Mouse (Mus musculus) midbrain, postnatal 0 days (tissue): ENCODE measurements around the gene Hist1h2bk. TPM values are rescaled to one million over a fixed set of nuclear protein-coding genes. Genes with fewer than 3 reads are reported as not detected.
"Not testable (repeated sequence)": the region's sequence is repeated elsewhere in the genome, so short reads cannot be mapped to it uniquely, and the experiment has no call there.

Experiments
- ATAC-seq: fragments of 200-750 bp; cut with Nextera tagmentation; 2 replicates; pipeline ENCODE4 v1.8.0; 2017; ENCODE audit warnings: moderate number of reproducible peaks, mild to moderate bottlenecking, moderate TSS enrichment, moderate library complexity; ENCODE audit not compliant: low FRiP score
- DNase-seq: peaks from one replicate; pipeline ENCODE4 v3.0.0-alpha.2; 2015; ENCODE audit warnings: low spot score
- H3K27ac ChIP-seq: fragments of 300-500 bp; sonication (generic); 2 replicates; pipeline ENCODE4 v1.5.1; 2014; ENCODE audit warnings: low read depth, mild to moderate bottlenecking, low read length, mixed read lengths
- H3K27me3 ChIP-seq: fragments of 300-500 bp; sonication (generic); 2 replicates; pipeline ENCODE4 v1.6.1; 2014; ENCODE audit warnings: low read length, control low read depth, mixed read lengths; ENCODE audit not compliant: insufficient read depth
- H3K36me3 ChIP-seq: fragments of 300-500 bp; sonication (generic); 2 replicates; pipeline ENCODE4 v1.6.1; 2014; ENCODE audit warnings: low read length, control low read depth, mixed read lengths; ENCODE audit not compliant: insufficient read depth
- H3K4me1 ChIP-seq: fragments of 300-500 bp; sonication (generic); 2 replicates; pipeline ENCODE4 v1.6.1; 2014; ENCODE audit warnings: mild to moderate bottlenecking, control low read depth, antibody characterized with exemption, low read length, mixed read lengths; ENCODE audit not compliant: insufficient read depth
- H3K4me2 ChIP-seq: fragments of 300-500 bp; sonication (generic); 2 replicates; pipeline ENCODE4 v1.6.1; 2014; ENCODE audit warnings: low read depth, mild to moderate bottlenecking, low read length, mixed read lengths; ENCODE audit not compliant: poor library complexity, severe bottlenecking
- H3K4me3 ChIP-seq: fragments of 300-500 bp; sonication (generic); 2 replicates; pipeline ENCODE4 v1.5.1; 2014; ENCODE audit warnings: low read depth, mild to moderate bottlenecking, low read length, moderate library complexity
- H3K9ac ChIP-seq: fragments of 300-500 bp; sonication (generic); replicated peaks from 2 replicates; pipeline ENCODE4 v1.6.1; 2014; ENCODE audit warnings: mild to moderate bottlenecking, low read length, moderate library complexity, mixed read lengths; ENCODE audit not compliant: poor library complexity, severe bottlenecking
- H3K9me3 ChIP-seq: fragments of 300-500 bp; sonication (generic); 2 replicates; pipeline ENCODE4 v1.6.1; 2016; ENCODE audit warnings: low read length, control low read depth
- CTCF ChIP-seq: IDR thresholded peaks from 2 replicates; pipeline ENCODE4 v1.5.1; 2016; ENCODE audit warnings: antibody characterized with exemption, mild to moderate bottlenecking
- WGBS: fragments of 180-500 bp; shearing (Covaris S2); extraction: QIAGEN DNeasy Blood & Tissue Kit; methylation state at CpG from one replicate; pipeline ENCODE4 v1.1.7; 2014; 5-methylcytosine and 5-hydroxymethylcytosine counted together
- polyA plus RNA-seq: library from polyadenylated mRNA; unstranded; fragments of >200 nt; fragmentation: Nextera tagmentation; extraction: Ambion mirVana; gene quantifications from 2 replicates; pipeline ENCODE4 v1.2.1, GENCODE M21; 2015
- total RNA-seq: library from RNA; depleted of rRNA; stranded (reverse); fragments of >200 nt; gene quantifications from 2 replicates; pipeline ENCODE4 v1.2.3, GENCODE M21; 2014; rRNA removed

Hist1h2bk gene
- total RNA-seq (112 and 321 TPM in 2 replicates), polyA plus RNA-seq (not detected in 2 replicates)

- 0 out of 2 replicates have a peak within 1 kb of the TSS, but pooled peaks have one; percentile 13 for H3K9ac ChIP-seq
- not testable (repeated sequence) for H3K36me3 ChIP-seq, H3K27ac ChIP-seq, H3K27me3 ChIP-seq, H3K4me1 ChIP-seq, H3K9me3 ChIP-seq
- WGBS, result 0% methylated on average over 21 of the region's 69 CpGs
- H3K4me2 ChIP-seq, result peak within 1 kb of the TSS; percentile 57
- peak within 1 kb of the TSS; percentile 35 for H3K4me3 ChIP-seq
- ATAC-seq (peak; percentile 98), DNase-seq (peak; percentile 98)
Measured at GRCm38 (mm10) chr13:22035267-22036148, at the start of gene Hist1h2bk, which contains the start of gene Hist1h2ah. Gene Hist1h2bk (plus strand): TSS chr13:22035870. Gene Hist1h2ah (minus strand): TSS chr13:22035568.

- DNase-seq (no peak), ATAC-seq (no peak)
- Histone ChIP-seq H3K9ac (no peak overlapping the region), H3K4me2 (no peak overlapping the region), H3K4me3 (no peak overlapping the region), H3K9me3 (0 out of 2 replicates have a peak, but pooled peaks cover 3% of the 10 kb centered on the region), H3K4me1 (no peaks in the 10 kb centered on the region; the same call in 1 of the 2 replicates), H3K36me3 (no peaks in the 10 kb centered on the region), H3K27me3 (peaks cover 24% of the 10 kb centered on the region), H3K27ac (no peak overlapping the region)
- 95% methylated on average over 5 of the region's 5 CpGs for WGBS
- no peak for TF ChIP-seq CTCF
Measured at GRCm38 (mm10) chr13:21992550-21992949, 43.1 kb upstream of the Hist1h2bk start.

GRCm38 (mm10) chr13:21993957-21994738 is 41.5 kb upstream of the Hist1h2bk start:
- Histone ChIP-seq H3K4me2 (no peak overlapping the region), H3K4me3 (no peak overlapping the region), H3K27me3 (peaks cover 40% of the 10 kb centered on the region), H3K4me1 (no peaks in the 10 kb centered on the region; the same call in 1 of the 2 replicates), H3K9ac (no peak overlapping the region), H3K36me3 (no peaks in the 10 kb centered on the region), H3K27ac (no peak overlapping the region), H3K9me3 (0 out of 2 replicates have a peak, but pooled peaks cover 3% of the 10 kb centered on the region)
- DNase-seq (no peak), ATAC-seq (no peak)
- no peak for TF ChIP-seq CTCF
- WGBS, result 2% methylated on average over 22 of the region's 22 CpGs

- H3K27me3 ChIP-seq, result peaks cover 47% of the 10 kb centered on the region
Measured at GRCm38 (mm10) chr13:21994896-21995295, 40.8 kb upstream of the Hist1h2bk start.

GRCm38 (mm10) chr13:21995331-21995914 is 40.2 kb upstream of the Hist1h2bk start:
- Histone ChIP-seq H3K4me2 (peak overlapping the region; percentile 24; the same call in 1 of the 2 replicates), H3K36me3 (no peaks in the 10 kb centered on the region), H3K27ac (no peak overlapping the region), H3K4me3 (0 out of 2 replicates have a peak overlapping the region, but pooled peaks have one; percentile 3), H3K4me1 (no peaks in the 10 kb centered on the region; the same call in 1 of the 2 replicates), H3K9ac (no peak overlapping the region), H3K27me3 (peaks cover 52% of the 10 kb centered on the region), H3K9me3 (0 out of 2 replicates have a peak, but pooled peaks cover 3% of the 10 kb centered on the region)
- DNase-seq (no peak), ATAC-seq (no peak)
- TF ChIP-seq CTCF, result no peak
- under 1% methylated on average over 21 of the region's 21 CpGs for WGBS

More at GRCm38 (mm10) chr13:21994896-21995295, 40.8 kb upstream of the Hist1h2bk start:
- Histone ChIP-seq H3K4me2 (0 out of 2 replicates have a peak overlapping the region, but pooled peaks have one; percentile 24), H3K9ac (no peak overlapping the region), H3K27ac (no peak overlapping the region), H3K9me3 (0 out of 2 replicates have a peak, but pooled peaks cover 3% of the 10 kb centered on the region), H3K4me3 (no peak overlapping the region), H3K4me1 (no peaks in the 10 kb centered on the region; the same call in 1 of the 2 replicates), H3K36me3 (no peaks in the 10 kb centered on the region)
- ATAC-seq (no peak), DNase-seq (no peak)
- WGBS, result 2% methylated on average over 8 of the region's 8 CpGs
- no peak for TF ChIP-seq CTCF
